Mouse (Mus musculus) limb, embryonic 11.5 days (tissue): Measurements from ENCODE around the gene Il22ra2. TPM values are rescaled to one million over a fixed set of nuclear protein-coding genes. Genes with fewer than 3 reads are reported as not detected.

Source experiments
- ATAC-seq: fragments of 200-750 bp; cut with Nextera tagmentation; 2 replicates; pipeline ENCODE4 v1.8.0; 2017; ENCODE audit warnings: low read depth; ENCODE audit not compliant: insufficient number of reproducible peaks, low FRiP score, low TSS enrichment
- DNase-seq: peaks from one replicate; pipeline ENCODE4 v3.0.0-alpha.2; 2015; ENCODE audit warnings: low spot score
- H3K27ac ChIP-seq: fragments of 300-500 bp; sonication (generic); replicated peaks from 2 replicates; pipeline ENCODE4 v1.5.1; 2014; ENCODE audit warnings: low read depth, mild to moderate bottlenecking, low read length
- H3K27me3 ChIP-seq: fragments of 300-500 bp; sonication (generic); 2 replicates; pipeline ENCODE4 v1.6.1; 2014; ENCODE audit warnings: mild to moderate bottlenecking, low read length, mixed read lengths; ENCODE audit not compliant: control insufficient read depth, insufficient read depth
- H3K36me3 ChIP-seq: fragments of 300-500 bp; sonication (generic); 2 replicates; pipeline ENCODE4 v1.6.1; 2014; ENCODE audit warnings: mild to moderate bottlenecking, low read length, moderate library complexity, mixed read lengths; ENCODE audit not compliant: control insufficient read depth, insufficient read depth
- H3K4me1 ChIP-seq: fragments of 300-500 bp; sonication (generic); 2 replicates; pipeline ENCODE4 v1.6.1; 2014; ENCODE audit warnings: low read length, mixed read lengths; ENCODE audit not compliant: control insufficient read depth, insufficient read depth
- H3K4me2 ChIP-seq: fragments of 300-500 bp; sonication (generic); 2 replicates; pipeline ENCODE4 v1.6.1; 2014; ENCODE audit warnings: low read depth, mild to moderate bottlenecking, moderate library complexity; ENCODE audit not compliant: severe bottlenecking
- H3K4me3 ChIP-seq: fragments of 300-500 bp; sonication (generic); 2 replicates; pipeline ENCODE4 v1.5.1; 2014; ENCODE audit warnings: low read depth, low read length
- H3K9ac ChIP-seq: fragments of 300-500 bp; sonication (generic); 2 replicates; pipeline ENCODE4 v1.6.1; 2014; ENCODE audit warnings: mild to moderate bottlenecking, low read length
- H3K9me3 ChIP-seq: fragments of 300-500 bp; sonication (generic); 2 replicates; pipeline ENCODE4 v1.6.1; 2016; ENCODE audit warnings: low read length; ENCODE audit not compliant: control insufficient read depth
- WGBS: fragments of 180-500 bp; shearing (Covaris S2); extraction: QIAGEN DNeasy Blood & Tissue Kit; methylation state at CpG from one replicate; pipeline ENCODE4 v1.1.7; 2014; 5-methylcytosine and 5-hydroxymethylcytosine counted together
- polyA plus RNA-seq: library from polyadenylated mRNA; unstranded; fragments of >200 nt; fragmentation: Nextera tagmentation; extraction: Ambion mirVana; gene quantifications from 2 replicates; pipeline ENCODE4 v1.2.1, GENCODE M21; 2014

Gene Il22ra2
- polyA plus RNA-seq, 1 experiment from 2014 or later, result not detected

GRCm38 (mm10) chr10:19584846-19585245 lies 37.0 kb upstream of the Il22ra2 start:
- Histone ChIP-seq H3K9ac (no peak overlapping the region), H3K4me2 (no peak overlapping the region), H3K4me1 (no peaks in the 10 kb centered on the region), H3K27ac (no peak overlapping the region), H3K4me3 (no peak overlapping the region), H3K9me3 (no peaks in the 10 kb centered on the region), H3K36me3 (no peaks in the 10 kb centered on the region), H3K27me3 (no peaks in the 10 kb centered on the region)
- ATAC-seq, result no peak
- no peak for DNase-seq
- WGBS, result 86% methylated on average over 1 of the region's 1 CpGs

DNA sequence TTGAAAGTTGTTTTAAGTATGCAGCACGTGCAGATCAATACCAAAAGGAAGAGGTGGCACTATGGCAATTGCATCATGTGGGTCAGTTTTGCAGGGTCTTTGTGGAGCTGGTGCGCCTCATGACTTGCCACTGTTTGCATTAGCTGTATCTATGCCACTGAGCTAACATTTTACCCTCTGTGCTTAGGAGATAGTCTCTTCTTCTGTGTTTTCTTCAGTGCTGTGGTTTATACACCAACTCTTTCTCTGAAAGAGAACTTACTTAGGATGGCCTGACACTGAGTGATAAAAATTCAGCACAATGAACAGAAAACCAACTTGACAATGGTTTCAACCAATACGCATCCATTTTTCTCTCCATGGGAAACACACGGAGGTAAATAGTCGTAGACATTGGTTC lies 35.9 kb upstream of the Il22ra2 start:
- Histone ChIP-seq H3K27ac (no peak overlapping the region), H3K4me3 (no peak overlapping the region), H3K9ac (no peak overlapping the region), H3K27me3 (no peaks in the 10 kb centered on the region), H3K36me3 (no peaks in the 10 kb centered on the region), H3K9me3 (no peaks in the 10 kb centered on the region), H3K4me2 (no peak overlapping the region), H3K4me1 (no peaks in the 10 kb centered on the region)
- DNase-seq (no peak), ATAC-seq (no peak)
- 89% methylated on average over 5 of the region's 5 CpGs for WGBS

- Histone ChIP-seq H3K9me3 (no peaks in the 10 kb centered on the region), H3K4me1 (no peaks in the 10 kb centered on the region; the same call in 1 of the 2 replicates), H3K36me3 (no peaks in the 10 kb centered on the region), H3K4me3 (no peak overlapping the region), H3K9ac (no peak overlapping the region), H3K4me2 (no peak overlapping the region), H3K27me3 (no peaks in the 10 kb centered on the region), H3K27ac (no peak overlapping the region)
- ATAC-seq, result no peak
- 81% methylated on average over 3 of the region's 3 CpGs for WGBS
- no peak for DNase-seq
Measured at GRCm38 (mm10) chr10:19587281-19587680, 34.5 kb upstream of the Il22ra2 start.

DNA sequence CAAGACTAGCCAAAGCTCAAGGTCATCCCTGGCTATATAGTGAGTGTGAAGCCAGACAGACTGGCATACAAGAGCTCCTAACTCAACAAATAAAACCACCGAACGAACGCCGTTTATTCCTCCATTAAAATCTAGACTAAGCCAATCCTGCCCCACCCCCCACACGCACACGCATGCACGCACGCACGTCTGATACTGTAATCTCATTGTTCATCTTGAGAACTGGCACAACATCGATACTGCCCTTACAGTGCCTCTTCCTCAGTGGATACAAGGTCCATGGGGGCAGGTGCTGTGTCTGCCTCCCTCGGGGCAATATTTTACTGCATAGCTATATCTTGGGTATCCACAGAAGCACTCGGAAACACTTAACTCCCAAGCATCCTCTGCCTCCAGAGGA lies 32.2 kb upstream of the Il22ra2 start:
- Histone ChIP-seq H3K27me3 (no peaks in the 10 kb centered on the region), H3K9ac (no peak overlapping the region), H3K9me3 (no peaks in the 10 kb centered on the region), H3K4me2 (no peak overlapping the region), H3K4me1 (no peaks in the 10 kb centered on the region; the same call in 1 of the 2 replicates), H3K36me3 (no peaks in the 10 kb centered on the region), H3K27ac (no peak overlapping the region), H3K4me3 (no peak overlapping the region)
- no peak for ATAC-seq
- WGBS, result 89% methylated on average over 12 of the region's 12 CpGs
- DNase-seq, result no peak

GRCm38 (mm10) chr10:19591286-19591640 lies 30.5 kb upstream of the Il22ra2 start:
- DNase-seq, result no peak

GRCm38 (mm10) chr10:19591641-19592441 lies 30.0 kb upstream of the Il22ra2 start, which contains the start of gene Ifngr1:
Ifngr1 (plus strand) TSS chr10:19591949.
- no peaks in the 10 kb centered on the region; the same call in 1 of the 2 replicates for H3K4me1 ChIP-seq
- H3K4me2 ChIP-seq, result peak within 1 kb of the TSS; percentile 77
- ATAC-seq (peak; percentile 100), DNase-seq (peak; percentile 99)
- H3K9me3 ChIP-seq, result no peaks in the 10 kb centered on the region
- peak within 1 kb of the TSS; percentile 73 for H3K9ac ChIP-seq
- H3K27ac ChIP-seq, result no peak within 1 kb of the TSS
- no peaks in the 10 kb centered on the region for H3K27me3 ChIP-seq
- WGBS, result under 1% methylated on average over 52 of the region's 52 CpGs
- peak within 1 kb of the TSS; percentile 51 for H3K4me3 ChIP-seq
- H3K36me3 ChIP-seq, result no peaks in the 10 kb centered on the region

More at GRCm38 (mm10) chr10:19591286-19591640, 30.5 kb upstream of the Il22ra2 start:
- Histone ChIP-seq H3K9ac (no peak overlapping the region), H3K27me3 (no peaks in the 10 kb centered on the region), H3K4me3 (peak overlapping the region; percentile 6; the same call in 1 of the 2 replicates), H3K4me1 (no peaks in the 10 kb centered on the region; the same call in 1 of the 2 replicates), H3K9me3 (no peaks in the 10 kb centered on the region), H3K36me3 (no peaks in the 10 kb centered on the region), H3K4me2 (peak overlapping the region; percentile 77), H3K27ac (no peak overlapping the region)
- 36% methylated on average over 6 of the region's 6 CpGs for WGBS
- ATAC-seq, result no peak

DNA sequence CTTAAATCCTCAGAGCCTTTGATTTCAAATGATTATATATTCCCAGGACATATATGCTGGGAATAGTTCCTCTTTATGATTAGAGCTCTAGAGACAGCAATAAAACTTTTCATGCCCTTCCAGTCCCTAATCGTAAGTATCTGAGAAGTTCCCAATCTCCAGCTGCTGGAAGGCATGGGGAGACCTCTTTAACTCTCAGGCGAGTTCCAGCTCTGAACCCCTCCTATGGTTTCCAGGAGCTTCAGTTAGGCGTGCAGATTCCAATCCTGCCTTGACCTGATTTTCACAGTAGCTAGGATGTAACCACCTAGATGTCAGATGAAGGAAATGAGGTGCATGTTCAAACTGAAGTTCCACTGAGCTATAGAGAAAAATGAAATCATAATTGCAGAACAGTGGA lies 29.2 kb upstream of the Il22ra2 start:
- Histone ChIP-seq H3K9me3 (no peaks in the 10 kb centered on the region), H3K4me3 (peak overlapping the region; percentile 51), H3K9ac (peak overlapping the region; percentile 73), H3K4me2 (peak overlapping the region; percentile 77), H3K27ac (no peak overlapping the region), H3K27me3 (no peaks in the 10 kb centered on the region), H3K4me1 (no peaks in the 10 kb centered on the region; the same call in 1 of the 2 replicates), H3K36me3 (no peaks in the 10 kb centered on the region)
- WGBS, result 17% methylated on average over 3 of the region's 3 CpGs
- ATAC-seq (no peak), DNase-seq (no peak)

DNA sequence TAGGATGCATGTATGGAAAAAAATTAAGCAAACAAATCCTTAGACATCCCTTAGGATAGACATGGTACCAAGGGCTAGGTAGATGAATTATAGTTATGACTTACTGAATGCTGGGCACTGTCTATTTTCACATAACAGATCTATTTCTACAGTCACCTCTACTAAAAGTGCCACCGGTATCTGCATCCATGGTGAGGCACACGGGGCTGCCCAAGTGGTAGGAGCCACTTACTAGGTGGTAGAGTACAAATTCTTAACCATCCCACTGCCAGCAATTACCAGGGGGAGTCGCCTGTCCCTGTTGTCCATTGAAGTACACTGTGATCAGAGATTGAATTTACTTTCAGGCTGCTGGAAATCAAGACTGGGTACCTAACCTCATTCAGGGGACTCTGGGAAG lies 28.5 kb upstream of the Il22ra2 start:
- no peaks in the 10 kb centered on the region for H3K36me3 ChIP-seq
- H3K4me2 ChIP-seq, result no peak overlapping the region
- no peaks in the 10 kb centered on the region for H3K9me3 ChIP-seq
- no peak overlapping the region for H3K4me3 ChIP-seq
- H3K4me1 ChIP-seq, result no peaks in the 10 kb centered on the region; the same call in 1 of the 2 replicates
- ATAC-seq (no peak), DNase-seq (no peak)
- H3K27me3 ChIP-seq, result no peaks in the 10 kb centered on the region
- H3K27ac ChIP-seq, result no peak overlapping the region
- 86% methylated on average over 3 of the region's 3 CpGs for WGBS
- H3K9ac ChIP-seq, result no peak overlapping the region
